Mouse (Mus musculus) gastrocnemius, postnatal 4 days (tissue): ENCODE measurements around the gene Ap3s2. TPM values are rescaled to one million over a fixed set of nuclear protein-coding genes. Genes with fewer than 3 reads are reported as not detected.
A peak's percentile ranks its signal among the peaks of the same experiment; 100 is the strongest.

ENCODE experiments used
- DNase-seq, 2 experiments: peaks; one replicate each; pipeline ENCODE4 v3.0.0; 2021 to 2022; ENCODE audit warnings: low spot score in 2 of 2, mixed read lengths in 2 of 2
- microRNA-seq: library from miRNA; unstranded; fragments of <30 nt; microRNA quantifications from one replicate; pipeline ENCODE4 v1.2.0, GENCODE M21; 2021
- total RNA-seq, 2 experiments: library from RNA; stranded (reverse); gene quantifications; 2 replicates each; pipeline ENCODE4 v1.2.3; 2021

Gene Ap3s2
- total RNA-seq, 2 experiments from 2014 or later, result 20.2 to 22.7 TPM

GRCm38 (mm10) chr7:79847456-79848451 lies 72.7 kb downstream of the Ap3s2 start:
- DNase-seq, result peak; percentile 42 to 63

GRCm38 (mm10) chr7:79846342-79846741 lies 74.1 kb downstream of the Ap3s2 start:
- no peak for DNase-seq

- no peak for DNase-seq
Observed at GRCm38 (mm10) chr7:79844090-79844802, 76.2 kb downstream of the Ap3s2 start.

GRCm38 (mm10) chr7:79842163-79842562 lies 78.3 kb downstream of the Ap3s2 start:
- DNase-seq, result no peak

- DNase-seq, result no peak
Observed at GRCm38 (mm10) chr7:79837247-79837646, 83.2 kb downstream of the Ap3s2 start.

- no peak for DNase-seq
Observed at GRCm38 (mm10) chr7:79835196-79835595, 85.3 kb downstream of the Ap3s2 start.

- DNase-seq, result no peak
Observed at GRCm38 (mm10) chr7:79832980-79833379, 87.5 kb downstream of the Ap3s2 start.

- DNase-seq, result peak in 1 of 2 experiments; percentile 35
Observed at GRCm38 (mm10) chr7:79831585-79831984, 88.9 kb downstream of the Ap3s2 start.

GRCm38 (mm10) chr7:79831145-79831544 lies 89.3 kb downstream of the Ap3s2 start:
- DNase-seq, result no peak

- no peak for DNase-seq
Observed at GRCm38 (mm10) chr7:79828341-79828740, 92.1 kb downstream of the Ap3s2 start.

Small RNA genes within 50 kb of the gene (microRNA-seq; reads per million reads assigned to microRNA genes)
- not detected for gene Gm24541

Other genes with a start within 250 kb of the Ap3s2 start
- 1 to 10 TPM; 4.8 to 6.0 TPM for gene Kif7, start 204.9 kb downstream of the Ap3s2 start, total RNA-seq
- 10 to 100 TPM; 26.6 to 62.1 TPM for gene Plin1, start 187.7 kb downstream of the Ap3s2 start, total RNA-seq
- gene Pex11a, start 177.5 kb downstream of the Ap3s2 start, total RNA-seq, result 1 to 10 TPM; 2.6 to 4.2 TPM
- under 1 TPM; 0.20 to 0.67 TPM for gene Wdr93, start 177.5 kb downstream of the Ap3s2 start, total RNA-seq
- not detected for gene Mesp1, start 126.9 kb downstream of the Ap3s2 start, total RNA-seq
- gene Mesp2, start 109.9 kb downstream of the Ap3s2 start, total RNA-seq, result under 1 TPM; 0.18 to 0.37 TPM
- 10 to 100 TPM; 26.4 to 28.8 TPM for gene Anpep, start 59.6 kb downstream of the Ap3s2 start, total RNA-seq
- 10 to 100 TPM; 13.1 to 13.7 TPM for gene Arpin, start 14.7 kb upstream of the Ap3s2 start, total RNA-seq
- 10 to 100 TPM; 17.5 to 18.1 TPM for gene Zfp710, start 104.2 kb upstream of the Ap3s2 start, total RNA-seq
- gene Idh2, start 194.7 kb upstream of the Ap3s2 start, total RNA-seq, result 100 to 1,000 TPM; 433 to 473 TPM